Mouse (Mus musculus) cerebellum, adult 2 months (tissue): ENCODE measurements around the gene Wdr81.

Experiments
- CTCF ChIP-seq: fragments of 200-500 bp; IDR thresholded peaks from 2 replicates; pipeline ENCODE4 v1.5.1; 2011; ENCODE audit warnings: low read depth, mild to moderate bottlenecking, control low read depth, low read length, moderate library complexity, borderline replicate concordance; ENCODE audit not compliant: insufficient read depth
- POLR2A ChIP-seq: fragments of 200-500 bp; IDR thresholded peaks from 2 replicates; pipeline ENCODE4 v1.6.1; 2011; ENCODE audit warnings: low read length, control low read depth, borderline replicate concordance; ENCODE audit not compliant: insufficient read depth

GRCm38 (mm10) chr11:75441601-75442000, 12.9 kb downstream of the Wdr81 start:
- TF ChIP-seq CTCF = no peak
- no peak for TF ChIP-seq POLR2A
